Mouse (Mus musculus): ENCODE data around the gene Unkl.

The Unkl gene

GRCm38 (mm10) chr17:25255110-25255509 is 66.9 kb downstream of the Unkl start:
- no peak for DNase-seq (ENCODE audit: low read depth, low spot score)

DNA sequence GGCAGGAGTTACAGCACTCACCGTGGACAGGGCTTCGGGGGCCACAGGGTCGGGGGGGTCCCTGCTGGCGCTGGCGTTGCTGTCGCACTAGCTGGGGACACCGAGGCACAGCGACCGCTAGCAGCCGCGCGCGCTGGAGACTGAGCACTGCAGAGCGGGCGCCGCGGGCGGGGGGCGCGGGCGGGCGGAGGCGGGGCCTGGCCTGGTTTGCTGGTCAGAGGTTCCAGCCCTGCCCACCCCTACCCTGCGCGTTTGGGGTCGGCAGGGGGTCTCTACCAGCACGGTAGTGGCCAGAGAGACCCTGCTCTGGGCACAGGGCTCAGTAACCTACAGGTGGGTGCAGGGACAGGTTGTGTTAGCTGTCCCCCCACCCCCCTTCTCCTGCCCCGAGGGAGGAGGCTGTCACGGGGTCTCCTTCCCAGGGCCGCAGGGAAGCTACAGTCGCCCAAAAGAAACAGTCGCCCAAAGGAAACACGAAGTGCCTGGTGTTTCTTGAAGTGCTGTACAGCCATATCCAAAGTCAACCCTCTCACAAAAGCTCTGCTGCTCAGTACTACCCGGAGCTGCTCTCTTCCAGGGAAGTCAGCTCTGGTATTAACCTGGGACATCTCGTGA is 68.0 kb downstream of the Unkl start, which contains the start of gene Baiap3:
Gene Baiap3, minus strand, starts transcription at position 225 of the 615 bp plus-strand sequence.
- no peak for DNase-seq (ENCODE audit: low read depth, low spot score)

GRCm38 (mm10) chr17:25257804-25258261 is 69.6 kb downstream of the Unkl start:
- no peak for DNase-seq (ENCODE audit: low read depth, low spot score)

DNA sequence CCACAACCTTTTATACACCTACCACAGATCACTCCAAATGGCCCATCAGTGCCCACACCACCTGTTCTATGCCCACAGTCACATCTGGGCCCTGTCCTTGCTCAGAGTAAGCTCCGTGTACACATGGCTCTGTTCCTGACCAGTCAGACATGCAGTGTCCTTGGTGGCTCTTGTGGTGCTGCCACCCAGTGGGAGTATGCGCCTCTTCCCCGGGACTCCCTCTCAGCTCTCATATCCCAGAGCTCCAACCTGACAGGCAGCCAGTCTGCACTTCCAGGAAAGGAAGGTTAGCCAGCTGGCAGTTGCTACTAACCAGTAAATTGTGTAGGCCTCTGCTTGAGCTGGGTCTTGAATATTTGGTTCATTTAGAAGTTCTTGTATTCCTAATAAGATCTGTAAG is 76.3 kb downstream of the Unkl start:
- DNase-seq (ENCODE audit: low read depth, low spot score), result peak; percentile 55

DNA sequence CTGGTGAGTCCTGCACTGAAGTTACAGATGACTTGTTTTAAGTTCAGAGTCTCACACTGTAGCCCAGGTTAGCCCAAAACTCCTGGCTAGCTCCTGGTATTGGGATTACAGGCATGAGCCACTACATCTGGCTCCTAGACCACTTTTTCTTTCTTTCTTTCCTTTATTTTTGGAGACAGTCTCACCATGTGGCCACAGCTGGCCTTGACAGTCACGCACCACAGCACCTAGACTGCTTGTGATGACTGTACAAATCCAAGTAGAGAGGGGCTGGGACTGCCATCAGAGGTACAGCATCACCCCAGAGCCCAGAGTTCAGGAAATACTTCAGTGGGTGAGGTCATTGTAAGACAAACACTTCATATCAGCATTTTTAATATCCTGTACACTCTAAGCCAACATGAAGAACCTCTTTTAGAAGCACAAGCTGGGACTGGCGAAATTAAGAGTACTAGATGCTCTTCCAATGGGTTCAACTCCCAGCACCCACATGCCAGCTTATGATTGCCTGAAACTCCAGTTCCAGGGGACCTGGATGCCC is 82.7 kb downstream of the Unkl start:
- DNase-seq (ENCODE audit: low read depth, low spot score), result no peak

- peak; percentile 47 for DNase-seq (ENCODE audit: low read depth, low spot score)
Measured at GRCm38 (mm10) chr17:25272326-25272725, 84.1 kb downstream of the Unkl start.

DNA sequence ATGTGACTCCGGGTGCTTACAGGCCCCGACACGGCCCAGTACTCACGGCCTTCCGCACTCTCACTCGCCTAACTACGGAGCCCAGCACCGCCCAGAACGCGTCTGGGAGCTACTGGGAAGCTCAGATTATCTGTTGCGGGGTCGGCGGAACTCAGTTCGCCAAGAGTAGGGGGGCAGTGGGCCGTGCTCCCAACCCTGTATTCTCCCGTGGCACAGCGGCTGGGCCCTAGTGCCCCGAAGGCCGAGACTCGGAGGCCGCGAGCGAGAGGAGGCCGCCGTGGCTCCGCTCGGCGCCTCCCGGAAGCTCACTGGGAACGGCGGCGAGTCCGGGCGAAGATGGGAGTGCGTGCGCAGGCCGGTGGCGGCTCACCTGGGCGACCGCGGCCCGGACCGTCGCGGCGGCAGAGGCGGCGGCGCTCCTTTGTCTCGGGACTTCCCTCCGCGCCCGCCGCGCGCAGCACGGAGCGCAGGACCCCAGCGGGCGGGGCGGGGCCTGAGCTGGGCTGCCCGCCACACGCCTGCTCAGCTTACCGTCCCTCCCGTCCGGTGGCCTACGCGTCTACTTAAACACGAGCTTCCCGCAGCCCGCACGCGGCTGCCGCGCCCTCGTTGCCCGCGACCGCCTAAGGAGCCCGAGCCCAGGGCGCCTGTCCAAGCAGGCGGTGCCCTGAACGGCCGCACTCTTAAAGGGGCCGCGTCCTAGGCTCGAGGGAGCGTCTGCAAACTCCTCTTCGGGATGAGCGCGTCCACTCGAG is 84.9 kb downstream of the Unkl start:
- peak; percentile 87 for DNase-seq (ENCODE audit: low read depth, low spot score)

DNA sequence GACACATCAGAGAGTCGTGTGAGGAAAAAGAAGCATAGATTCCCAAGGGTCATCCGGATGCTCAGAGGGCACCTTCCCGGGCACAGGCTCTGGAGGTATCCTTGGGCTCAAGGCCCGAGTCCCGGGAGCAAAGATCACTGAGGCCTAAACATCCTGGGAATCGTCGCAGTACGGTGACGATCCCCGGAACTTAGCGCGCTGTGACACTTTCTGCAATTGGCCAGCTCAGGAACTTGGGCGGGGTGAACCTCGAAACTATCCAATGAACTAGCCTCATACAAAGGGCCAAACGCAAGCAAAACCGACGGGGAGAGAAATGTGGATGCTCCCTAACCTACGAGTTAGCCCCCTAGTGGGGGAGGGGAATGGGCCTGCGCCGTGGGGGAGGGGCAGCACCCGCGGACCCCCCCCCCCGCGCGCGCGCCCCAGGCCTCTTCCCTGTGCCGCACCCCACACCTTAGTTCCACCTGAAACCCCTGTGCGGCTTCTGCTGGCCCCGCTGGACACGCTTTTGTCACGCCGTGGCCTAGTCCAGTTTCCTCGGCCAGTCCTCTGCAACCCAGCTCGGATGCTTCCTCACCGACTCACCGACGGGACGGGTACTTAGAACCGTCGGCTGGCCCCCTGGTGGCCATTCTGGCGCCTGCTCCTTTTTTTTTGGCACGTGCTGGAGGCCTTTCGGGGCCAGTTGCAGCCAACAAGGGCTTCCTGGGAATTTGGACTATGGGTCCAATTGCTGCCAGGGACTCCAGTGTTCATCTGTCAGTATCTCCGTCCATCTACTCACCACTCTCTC is 85.7 kb downstream of the Unkl start:
- peak; percentile 98 for DNase-seq (ENCODE audit: low read depth, low spot score)

- DNase-seq (ENCODE audit: low read depth, low spot score), result no peak
Measured at GRCm38 (mm10) chr17:25274571-25275346, 86.6 kb downstream of the Unkl start, which contains the start of gene Ube2i. Gene Ube2i, minus strand, starts transcription at chr17:25274622.

- DNase-seq (ENCODE audit: low read depth, low spot score), result no peak
Measured at GRCm38 (mm10) chr17:25275833-25276232, 87.6 kb downstream of the Unkl start.

DNA sequence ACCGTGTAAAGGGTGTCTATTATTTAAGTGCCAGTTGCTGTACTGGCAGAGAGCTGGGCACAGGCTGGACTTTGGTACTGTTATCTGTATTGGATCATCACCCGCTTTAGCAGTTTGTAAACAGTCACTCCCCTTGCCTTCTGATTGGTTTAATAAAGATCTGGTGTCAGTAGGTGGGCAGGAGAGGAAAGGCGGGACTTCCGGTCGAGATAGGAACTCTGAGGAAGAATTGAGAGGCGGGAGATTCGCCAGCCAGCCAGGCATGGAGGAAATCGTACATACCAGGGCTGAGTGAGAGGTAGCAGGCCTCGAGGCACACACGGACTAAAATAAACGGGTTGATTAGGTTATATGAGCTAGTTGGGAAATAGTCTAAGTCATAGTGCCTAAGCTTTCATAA is 93.9 kb downstream of the Unkl start:
- peak; percentile 88 for DNase-seq (ENCODE audit: low read depth, low spot score)

Data from ES-CJ7 (cell line).